In the genomic region with DNA sequence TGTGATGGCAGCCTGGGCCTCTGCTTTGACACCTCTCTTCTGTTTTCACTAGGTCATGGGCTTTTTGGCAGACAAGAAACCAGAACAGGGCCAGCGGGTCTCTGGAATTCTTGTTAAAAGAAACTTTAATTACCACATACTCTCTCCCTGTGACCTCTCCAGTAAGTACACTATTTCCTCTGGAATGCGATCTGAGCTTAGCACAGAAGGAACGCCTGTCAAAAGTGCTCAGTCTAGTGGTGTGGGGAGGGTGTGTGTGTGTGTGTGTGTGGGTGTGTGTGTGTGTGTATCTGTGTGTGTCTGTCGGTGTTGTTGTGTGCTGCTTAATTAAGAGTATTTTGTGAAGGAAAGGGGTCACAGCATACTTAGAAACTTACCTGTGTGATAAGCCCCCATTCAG, we compare ENCODE assay signal across 25 mouse cellular contexts. TPM values are rescaled to one million over a fixed set of nuclear protein-coding genes. Genes with fewer than 3 reads are reported as not detected.
DNase-seq lines count a peak whose midpoint lies in the region; ATAC-seq lines count a peak whose summit lies in the region.
"Had no signal": no experiment of that assay in that cellular context is flagged by ENCODE, and none has a peak within 500 bp of the region (broad histone marks: within the 10 kb centered on the region; RNA-seq: fewer than 3 reads in every experiment).

No protein-coding gene starts in this region.

- peaks cover 97% of the 10 kb centered on the region for H3K36me3 ChIP-seq in limb, embryonic 12.5 days
- peaks cover 99% of the 10 kb centered on the region for H3K36me3 ChIP-seq in limb, embryonic 10.5 days

- no peaks in the 10 kb centered on the region for H3K9me3 ChIP-seq in limb, embryonic 12.5 days
- no peaks in the 10 kb centered on the region for H3K9me3 ChIP-seq in limb, embryonic 10.5 days (replicated peaks)
- H3K9me3 ChIP-seq: embryonic facial prominence, embryonic 10.5 days; embryonic facial prominence, embryonic 13.5 days; forebrain, embryonic 12.5 days; forebrain, embryonic 15.5 days; G1E; hindbrain, embryonic 12.5 days; hindbrain, embryonic 15.5 days had no signal

- ATAC-seq in limb, embryonic 12.5 days (ENCODE audit: insufficient number of reproducible peaks, insufficient read depth, low FRiP score, low TSS enrichment, low read depth): 0 out of 2 replicates have a peak, but pooled peaks have one; percentile 43
- ATAC-seq: forebrain, embryonic 15.5 days had no signal

- no peak overlapping the region for H3K9ac ChIP-seq in limb, embryonic 12.5 days (replicated peaks)
- H3K9ac ChIP-seq: embryonic facial prominence, embryonic 13.5 days; forebrain, embryonic 12.5 days; forebrain, embryonic 15.5 days; hindbrain, embryonic 12.5 days; hindbrain, embryonic 15.5 days had no signal

- H3K4me3 ChIP-seq in limb, embryonic 12.5 days (replicated peaks): no peak overlapping the region
- H3K4me3 ChIP-seq in limb, embryonic 10.5 days: no peak overlapping the region
- H3K4me3 ChIP-seq: embryonic facial prominence, embryonic 10.5 days; embryonic facial prominence, embryonic 13.5 days; erythroblast, embryonic 14.5 days; forebrain, embryonic 12.5 days; forebrain, embryonic 15.5 days; hindbrain, embryonic 12.5 days; hindbrain, embryonic 15.5 days had no signal

- no peak for DNase-seq in limb, embryonic 10.5 days (ENCODE audit: low spot score)
- peak; percentile 12 for DNase-seq in Muller cell, postnatal 12 days (ENCODE audit: inconsistent ontology term)
- DNase-seq in R1 (ENCODE audit: low read depth, low spot score): peak; percentile 30
- DNase-seq in thymus, postnatal 10 days (ENCODE audit: low spot score in 2 of 2): no peak
- no peak for DNase-seq in adrenal gland, postnatal 25 days
- DNase-seq: adrenal gland, postnatal 10 days; B cell, adult 2 months; cerebellum, adult 11-12 months; cerebellum, adult 8-10 months; cerebellum, postnatal 10 days; cerebellum, postnatal 36 days; embryo, embryonic 11 days; gastrocnemius, postnatal 10 days; heart, adult 11 months had no signal

- 68% methylated on average over 4 of the region's 4 CpGs for WGBS in limb, embryonic 12.5 days
- 94% methylated on average over 4 of the region's 4 CpGs for whole genome bisulfite sequencing in limb, embryonic 10.5 days

- no peak overlapping the region for H3K4me2 ChIP-seq in limb, embryonic 12.5 days
- H3K4me2 ChIP-seq: embryonic facial prominence, embryonic 13.5 days; forebrain, embryonic 12.5 days; forebrain, embryonic 15.5 days; heart, embryonic 11.5 days; hindbrain, embryonic 12.5 days; hindbrain, embryonic 15.5 days had no signal

- 0 out of 2 replicates have a peak, but pooled peaks cover 4% of the 10 kb centered on the region for H3K4me1 ChIP-seq in limb, embryonic 12.5 days (replicated peaks)
- H3K4me1 ChIP-seq in limb, embryonic 10.5 days: no peaks in the 10 kb centered on the region
- H3K4me1 ChIP-seq: embryonic facial prominence, embryonic 10.5 days; embryonic facial prominence, embryonic 13.5 days; forebrain, embryonic 12.5 days; forebrain, embryonic 15.5 days; hindbrain, embryonic 12.5 days; hindbrain, embryonic 15.5 days had no signal

- no peak overlapping the region for H3K27ac ChIP-seq in limb, embryonic 12.5 days
- H3K27ac ChIP-seq in limb, embryonic 10.5 days: no peak overlapping the region
- H3K27ac ChIP-seq: embryonic facial prominence, embryonic 10.5 days; embryonic facial prominence, embryonic 13.5 days; forebrain, embryonic 12.5 days; forebrain, embryonic 15.5 days; hindbrain, embryonic 12.5 days; hindbrain, embryonic 15.5 days had no signal

- H3K27me3 ChIP-seq in limb, embryonic 12.5 days: no peaks in the 10 kb centered on the region
- H3K27me3 ChIP-seq in limb, embryonic 10.5 days (ENCODE audit: low read depth, poor library complexity, severe bottlenecking): no peaks in the 10 kb centered on the region
- H3K27me3 ChIP-seq: CH12.LX; embryonic facial prominence, embryonic 13.5 days; forebrain, embryonic 12.5 days; forebrain, embryonic 15.5 days; hindbrain, embryonic 12.5 days; hindbrain, embryonic 15.5 days had no signal

RNA-seq across cellular contexts. Expression of gene Iah1, which starts 9.5 kb away (rescaled TPM):
- 62.7 and 68.9 TPM in 2 replicates for polyA plus RNA-seq in limb, embryonic 12.5 days (2016; fragmentation: Nextera tagmentation; extraction: Ambion mirVana)
- polyA plus RNA-seq in limb, embryonic 10.5 days (2016; fragmentation: Nextera tagmentation; extraction: Ambion mirVana): 50.3 and 51.3 TPM in 2 replicates
- total RNA-seq in adrenal gland, postnatal 25 days (2021): 70.2 and 87.3 TPM in 2 replicates

RNA-seq across cellular contexts. Expression of gene Itgb1bp1, which starts 20.6 kb away (rescaled TPM):
- 43.7 and 48.2 TPM in 2 replicates for polyA plus RNA-seq in limb, embryonic 12.5 days (2016; fragmentation: Nextera tagmentation; extraction: Ambion mirVana)
- 40.3 and 43.4 TPM in 2 replicates for polyA plus RNA-seq in limb, embryonic 10.5 days (2016; fragmentation: Nextera tagmentation; extraction: Ambion mirVana)
- 89.2 and 102 TPM in 2 replicates for total RNA-seq in adrenal gland, postnatal 25 days (2021)

RNA-seq across cellular contexts. Expression of gene Cpsf3, which starts 21.5 kb away (rescaled TPM):
- 121 and 125 TPM in 2 replicates for polyA plus RNA-seq in limb, embryonic 12.5 days (2016; fragmentation: Nextera tagmentation; extraction: Ambion mirVana)
- 137 and 140 TPM in 2 replicates for polyA plus RNA-seq in limb, embryonic 10.5 days (2016; fragmentation: Nextera tagmentation; extraction: Ambion mirVana)
- total RNA-seq in adrenal gland, postnatal 25 days (2021): 69.8 and 82.3 TPM in 2 replicates

Comparison
In these comparisons a context has a peak if more than half of its experiments do, and no peak if none do; other contexts are left out.
1. DNase-seq: peak in Muller cell, postnatal 12 days (single experiment) and R1 (single experiment); none in limb, embryonic 10.5 days (single experiment), thymus, postnatal 10 days (0 of 2) and adrenal gland, postnatal 25 days (single experiment).